8 mouse cellular contexts compared by ENCODE assay signal in the genomic region with DNA sequence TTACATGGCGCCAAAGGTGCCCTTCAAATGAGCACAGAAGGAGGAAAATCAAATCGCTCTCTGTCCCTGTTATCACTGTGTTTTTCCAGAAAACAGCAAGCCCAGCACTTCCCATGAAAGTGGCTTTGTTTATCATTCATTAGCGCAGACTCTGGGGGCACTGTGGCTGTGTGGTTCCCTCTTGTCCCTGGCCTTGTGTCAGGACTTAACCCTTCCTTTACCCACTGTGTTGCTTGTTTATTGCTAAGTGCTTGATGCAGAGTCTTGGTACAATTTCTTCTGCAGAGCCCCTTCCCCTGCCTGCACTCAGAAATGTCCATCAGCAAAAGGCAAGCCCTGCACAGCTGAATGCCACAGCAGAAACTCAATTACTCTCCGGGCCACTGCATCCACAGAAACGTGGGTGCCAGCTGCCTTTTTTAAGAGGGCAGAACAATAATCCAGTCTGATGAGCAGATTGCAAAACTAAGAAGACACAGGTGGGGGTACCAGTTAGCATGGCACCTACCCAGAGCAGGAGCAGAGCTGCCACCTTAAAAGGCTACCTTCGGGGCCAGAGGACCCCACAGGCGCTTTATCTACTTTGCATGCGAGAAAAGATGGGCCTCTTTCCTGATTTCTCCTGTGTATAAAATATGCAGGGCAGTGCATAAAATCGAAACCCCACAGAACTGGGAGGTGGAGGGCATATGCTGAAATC.
DNase-seq lines count a peak whose midpoint lies in the region; ATAC-seq and TF ChIP-seq lines count a peak whose summit lies in the region.

No protein-coding gene starts in this region.

- H3K9me3 ChIP-seq in heart, embryonic 13.5 days = no peaks in the 10 kb centered on the region
- no peaks in the 10 kb centered on the region for H3K9me3 ChIP-seq in stomach, postnatal 0 days (ENCODE audit: control insufficient read depth, low read length)

- H3K4me2 ChIP-seq in heart, embryonic 13.5 days = peak overlapping the region; percentile 3; the same call in 1 of the 2 replicates
- H3K4me2 ChIP-seq in stomach, postnatal 0 days (replicated peaks; ENCODE audit: low read depth) = no peak overlapping the region

- H3K4me3 ChIP-seq in heart, embryonic 13.5 days = no peak overlapping the region
- no peak overlapping the region for H3K4me3 ChIP-seq in stomach, postnatal 0 days (ENCODE audit: low read depth, low read length)

- peak overlapping the region; percentile 59; the same call in 1 of the 2 replicates for H3K9ac ChIP-seq in heart, embryonic 13.5 days
- no peak overlapping the region for H3K9ac ChIP-seq in stomach, postnatal 0 days (ENCODE audit: low read length)

- peaks cover 29% of the 10 kb centered on the region for H3K36me3 ChIP-seq in heart, embryonic 13.5 days
- peaks cover 12% of the 10 kb centered on the region; the same call in 1 of the 2 replicates for H3K36me3 ChIP-seq in stomach, postnatal 0 days (ENCODE audit: control insufficient read depth, insufficient read depth, low read length)

- H3K4me1 ChIP-seq in heart, embryonic 13.5 days = peaks cover 65% of the 10 kb centered on the region
- peaks cover 2% of the 10 kb centered on the region; the same call in 1 of the 2 replicates for H3K4me1 ChIP-seq in stomach, postnatal 0 days (replicated peaks; ENCODE audit: control insufficient read depth, insufficient read depth)

- DNase-seq in heart, postnatal 4 days = no peak
- DNase-seq in lung, postnatal 10 days = peak; percentile 40
- DNase-seq in lung, adult 18-20 months = no peak
- DNase-seq in kidney, postnatal 14 days = peak; percentile 36
- no peak for DNase-seq in stomach, postnatal 0 days (ENCODE audit: low spot score)
- no peak for DNase-seq in cerebellum, adult 11-12 months
- no peak for DNase-seq in adipocyte (ENCODE audit: low spot score)

- 41% methylated on average over 9 of the region's 9 CpGs for WGBS in heart, embryonic 13.5 days
- WGBS in stomach, postnatal 0 days = 58% methylated on average over 9 of the region's 9 CpGs

- no peak for TF ChIP-seq EP300 in stomach, postnatal 0 days (optimal IDR thresholded peaks at IDR 0.05)

- peak; percentile 18; the same call in 1 of the 2 replicates for TF ChIP-seq CTCF in stomach, postnatal 0 days (IDR thresholded peaks at IDR 0.05; ENCODE audit: low read depth)

- ATAC-seq in heart, embryonic 13.5 days (ENCODE audit: extremely low read depth, insufficient number of reproducible peaks, low FRiP score, low TSS enrichment) = no peak
- no peak for ATAC-seq in stomach, postnatal 0 days (ENCODE audit: low FRiP score, low TSS enrichment)

- H3K27ac ChIP-seq in heart, embryonic 13.5 days (replicated peaks) = peak overlapping the region; percentile 86
- no peak overlapping the region; the same call in 1 of the 2 replicates for H3K27ac ChIP-seq in stomach, postnatal 0 days (replicated peaks)

- H3K27me3 ChIP-seq in heart, embryonic 13.5 days (replicated peaks) = no peaks in the 10 kb centered on the region
- no peaks in the 10 kb centered on the region for H3K27me3 ChIP-seq in stomach, postnatal 0 days (ENCODE audit: control insufficient read depth, insufficient read depth, low read length)

Comparison
In these comparisons a context has a peak if more than half of its experiments do, and no peak if none do; other contexts are left out.
1. DNase-seq: peak in lung, postnatal 10 days (single experiment) and kidney, postnatal 14 days (single experiment); none in heart, postnatal 4 days (single experiment), lung, adult 18-20 months (0 of 2), stomach, postnatal 0 days (single experiment), cerebellum, adult 11-12 months (single experiment) and adipocyte (single experiment).